Mouse (Mus musculus) brain, embryonic 14.5 days (tissue): ENCODE measurements at regions not wholly inside any gene's neighbourhood (a gene's known extent, or its start where the extent isn't known, plus 50 kb on each side); places are given as distances from the start of the nearest gene placed in this dataset.
A peak's percentile ranks its signal among the peaks of the same experiment; 100 is the strongest.

Experiments used
- DNase-seq: peaks from one replicate; pipeline ENCODE4 v3.0.0-alpha.2; 2011; ENCODE audit warnings: low read depth
- CTCF ChIP-seq: fragments of 200-500 bp; IDR thresholded peaks from 2 replicates; pipeline ENCODE4 v1.5.1; 2012; ENCODE audit warnings: inconsistent platforms, mild to moderate bottlenecking, moderate library complexity, borderline replicate concordance; ENCODE audit not compliant: insufficient read depth, insufficient read length; ENCODE audit errors: extremely low read depth
- POLR2A ChIP-seq: fragments of 200-500 bp; IDR thresholded peaks from 2 replicates; pipeline ENCODE4 v1.6.1; 2012; ENCODE audit warnings: mild to moderate bottlenecking, inconsistent platforms, borderline replicate concordance; ENCODE audit not compliant: poor library complexity, insufficient read depth, insufficient read length, severe bottlenecking; ENCODE audit errors: extremely low read depth

GRCm38 (mm10) chr13:53888411-53888810, 167.1 kb downstream of the Drd1 start:
- no peak for TF ChIP-seq CTCF
- no peak for TF ChIP-seq POLR2A
- DNase-seq, result no peak

DNA sequence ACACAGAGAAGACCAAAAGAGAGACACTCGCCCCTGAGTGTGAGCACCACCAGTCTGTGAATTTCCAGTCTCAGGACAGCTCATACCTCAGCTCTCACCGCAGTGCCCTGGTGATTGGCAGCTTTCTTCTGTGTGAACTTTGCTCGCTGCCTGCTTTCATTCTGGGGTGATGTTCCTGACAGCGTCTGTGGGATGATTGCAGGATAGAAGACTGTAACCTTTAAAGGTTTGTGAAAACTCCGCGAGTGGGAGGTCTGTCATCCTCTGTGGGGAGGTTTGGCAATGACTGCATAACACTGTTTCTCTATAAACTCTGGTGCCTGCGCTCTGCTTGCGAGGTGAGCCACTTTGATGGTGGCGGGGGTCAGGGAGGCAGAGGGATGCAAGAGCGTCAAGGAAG, 169.7 kb downstream of the Drd1 start:
- no peak for DNase-seq
- TF ChIP-seq CTCF, result no peak
- no peak for TF ChIP-seq POLR2A

GRCm38 (mm10) chr13:53883206-53883605, 172.3 kb downstream of the Drd1 start:
- TF ChIP-seq POLR2A (no peak), CTCF (no peak)
- no peak for DNase-seq

- peak; percentile 78 for DNase-seq
- TF ChIP-seq CTCF (no peak), POLR2A (no peak)
Measured at GRCm38 (mm10) chr13:53880466-53881250, 174.8 kb downstream of the Drd1 start.

DNA sequence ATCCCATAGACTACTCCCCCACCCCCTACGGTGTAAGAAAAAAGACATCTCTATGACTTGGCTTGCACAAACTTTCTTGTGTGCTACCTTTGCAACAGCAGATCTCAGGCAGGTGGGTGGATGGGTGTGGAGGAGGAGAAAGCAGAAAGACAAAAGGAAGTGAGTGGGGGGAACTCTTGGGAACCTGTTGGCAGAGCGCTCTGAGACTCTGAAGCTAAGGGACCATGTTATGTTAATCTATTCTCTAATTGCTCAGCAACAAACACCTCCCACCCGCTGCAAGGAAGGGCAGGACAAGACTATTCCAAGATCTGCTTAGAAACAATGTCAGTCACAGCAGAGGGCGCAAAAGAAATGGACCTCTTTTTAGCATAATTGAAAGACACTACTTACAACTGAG, 180.0 kb downstream of the Drd1 start:
- DNase-seq, result no peak
- no peak for TF ChIP-seq POLR2A
- TF ChIP-seq CTCF, result no peak

DNA sequence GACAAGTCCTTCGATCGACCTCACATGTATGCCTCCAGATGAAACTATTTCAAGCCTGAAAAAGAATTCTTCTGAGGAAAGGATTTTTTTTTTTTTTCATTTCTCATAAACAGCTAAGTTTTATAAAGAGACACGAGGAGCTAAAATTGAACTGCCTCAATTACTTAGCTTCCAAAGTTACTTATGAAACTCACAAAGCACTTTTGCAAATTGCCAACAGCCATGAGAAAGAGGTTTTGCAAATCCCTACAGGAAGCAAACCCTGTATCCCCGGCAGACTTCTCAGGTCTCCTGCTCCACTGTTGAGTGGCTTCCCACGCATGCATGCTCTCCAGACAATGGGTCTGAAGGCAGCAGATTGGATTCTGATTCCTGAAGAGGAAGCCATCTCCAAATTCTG, 190.2 kb downstream of the Drd1 start:
- DNase-seq, result no peak
- no peak for TF ChIP-seq POLR2A
- TF ChIP-seq CTCF, result no peak

- TF ChIP-seq POLR2A, result no peak
- TF ChIP-seq CTCF, result no peak
- DNase-seq, result no peak
Measured at GRCm38 (mm10) chr13:53862336-53862735, 193.2 kb downstream of the Drd1 start.

DNA sequence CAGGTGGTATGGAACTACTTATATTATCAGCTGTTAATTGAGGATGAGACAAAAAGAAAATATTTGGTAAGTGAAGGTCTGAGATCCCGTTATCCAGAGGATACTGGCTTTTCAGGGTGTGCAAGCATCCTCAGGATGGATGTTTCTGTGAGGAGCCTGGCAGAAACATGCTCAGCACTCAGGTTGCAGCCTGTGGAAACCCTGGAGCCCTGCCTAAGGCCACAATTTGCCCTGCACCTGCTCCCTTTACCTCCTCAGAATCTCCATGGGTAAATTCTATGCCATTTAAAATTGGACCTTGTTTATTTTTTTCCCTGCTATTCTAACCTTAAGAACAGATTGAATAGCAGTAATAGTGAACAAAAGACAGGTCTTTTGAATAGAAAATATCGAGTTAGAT, 201.3 kb downstream of the Drd1 start:
- TF ChIP-seq POLR2A (no peak), CTCF (no peak)
- no peak for DNase-seq

GRCm38 (mm10) chr13:53850146-53850545, 205.4 kb downstream of the Drd1 start:
- peak; percentile 59 for DNase-seq
- no peak for TF ChIP-seq CTCF
- no peak for TF ChIP-seq POLR2A

GRCm38 (mm10) chr13:53846221-53846620, 209.3 kb downstream of the Drd1 start:
- TF ChIP-seq POLR2A (no peak), CTCF (no peak)
- no peak for DNase-seq

GRCm38 (mm10) chr13:53845786-53846185, 209.7 kb downstream of the Drd1 start:
- TF ChIP-seq CTCF (no peak), POLR2A (no peak)
- no peak for DNase-seq

GRCm38 (mm10) chr13:53825957-53826580, 229.4 kb downstream of the Drd1 start:
- DNase-seq, result peak; percentile 83
- TF ChIP-seq POLR2A (no peak), CTCF (no peak)

DNA sequence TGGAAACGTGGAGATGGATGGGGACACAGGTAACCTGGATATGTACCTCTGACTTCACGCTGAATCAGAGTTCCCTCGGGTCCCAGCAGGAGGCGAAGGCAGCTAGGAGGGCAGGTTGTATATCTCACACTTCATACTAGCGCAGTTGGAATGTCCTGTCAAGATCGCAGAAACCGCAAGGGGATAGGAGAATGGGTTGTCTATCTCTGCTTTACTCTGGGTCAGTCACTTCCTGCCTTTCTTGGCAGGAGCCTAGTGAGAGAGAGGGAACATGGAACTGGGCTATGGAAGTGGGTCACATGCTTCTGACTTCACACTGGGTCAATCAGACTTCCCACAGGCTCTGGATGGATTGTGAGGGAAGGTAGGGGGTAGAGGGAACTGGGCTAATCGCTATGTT, 233.4 kb downstream of the Drd1 start:
- no peak for DNase-seq
- no peak for TF ChIP-seq CTCF
- no peak for TF ChIP-seq POLR2A

DNA sequence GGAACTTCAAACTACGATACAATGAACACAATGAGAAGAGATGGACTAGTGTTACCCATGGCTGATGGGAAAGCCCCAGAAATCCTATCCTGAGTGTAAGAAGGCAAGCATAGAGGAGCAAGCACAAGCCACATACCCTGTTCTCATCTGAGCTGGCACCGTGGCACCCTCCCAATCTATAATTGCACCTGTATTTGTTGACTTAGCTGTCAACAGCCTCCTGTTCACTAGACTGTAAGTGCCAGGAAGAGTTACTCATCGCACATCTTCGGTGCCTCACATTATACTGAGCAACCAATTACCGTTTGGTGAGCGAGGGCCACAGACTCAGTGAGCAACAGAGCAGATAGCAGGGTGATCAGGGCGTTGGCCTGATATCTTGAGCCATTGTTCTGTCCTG, 239.9 kb downstream of the Drd1 start:
- DNase-seq, result peak; percentile 42
- no peak for TF ChIP-seq CTCF
- TF ChIP-seq POLR2A, result no peak
